Mouse (Mus musculus) heart, postnatal 10 days (tissue): ENCODE data around the gene Pdzd7. TPM values are rescaled to one million over a fixed set of nuclear protein-coding genes. Genes with fewer than 3 reads are reported as not detected.
A peak's percentile ranks its signal among the peaks of the same experiment; 100 is the strongest.

Source experiments
- DNase-seq, 2 experiments: peaks; one replicate each; pipeline ENCODE4 v3.0.0; 2021
- intact Hi-C: fragments of 180-260 bp; cut with DNase I; formaldehyde crosslinking; loops from one replicate; pipeline ENCODE4 v1.15.1; 2025
- total RNA-seq, 2 experiments: library from RNA; stranded (reverse); gene quantifications; 2 replicates each; pipeline ENCODE4 v1.2.3; 2021

Pdzd7 gene
- total RNA-seq, 2 experiments from 2014 or later = 0.22 TPM; not detected in 1

DNA sequence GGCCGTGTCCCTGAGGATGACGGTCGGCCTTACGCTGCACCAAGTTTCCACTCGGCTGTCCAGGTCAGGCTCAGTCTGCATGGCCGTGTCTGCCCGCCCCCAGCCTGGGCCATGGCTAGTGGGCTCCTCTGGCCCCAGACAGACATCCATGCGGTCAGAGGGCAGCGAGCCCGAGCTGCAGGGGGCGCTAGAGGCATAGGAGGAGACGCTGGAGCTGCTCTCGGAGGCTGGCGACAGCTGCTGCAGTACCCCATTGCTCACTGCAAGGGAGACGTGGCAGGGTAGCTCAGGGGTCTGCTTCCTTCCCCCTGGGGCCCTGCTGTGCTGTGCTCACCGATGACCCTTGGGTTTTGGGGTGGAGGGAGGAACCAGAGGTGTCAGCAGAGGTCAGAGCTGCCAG lies 8.7 kb downstream of the Pdzd7 start:
- DNase-seq = peak in 1 of 2 experiments; percentile 61
- intact Hi-C loops = no loop called here

DNA sequence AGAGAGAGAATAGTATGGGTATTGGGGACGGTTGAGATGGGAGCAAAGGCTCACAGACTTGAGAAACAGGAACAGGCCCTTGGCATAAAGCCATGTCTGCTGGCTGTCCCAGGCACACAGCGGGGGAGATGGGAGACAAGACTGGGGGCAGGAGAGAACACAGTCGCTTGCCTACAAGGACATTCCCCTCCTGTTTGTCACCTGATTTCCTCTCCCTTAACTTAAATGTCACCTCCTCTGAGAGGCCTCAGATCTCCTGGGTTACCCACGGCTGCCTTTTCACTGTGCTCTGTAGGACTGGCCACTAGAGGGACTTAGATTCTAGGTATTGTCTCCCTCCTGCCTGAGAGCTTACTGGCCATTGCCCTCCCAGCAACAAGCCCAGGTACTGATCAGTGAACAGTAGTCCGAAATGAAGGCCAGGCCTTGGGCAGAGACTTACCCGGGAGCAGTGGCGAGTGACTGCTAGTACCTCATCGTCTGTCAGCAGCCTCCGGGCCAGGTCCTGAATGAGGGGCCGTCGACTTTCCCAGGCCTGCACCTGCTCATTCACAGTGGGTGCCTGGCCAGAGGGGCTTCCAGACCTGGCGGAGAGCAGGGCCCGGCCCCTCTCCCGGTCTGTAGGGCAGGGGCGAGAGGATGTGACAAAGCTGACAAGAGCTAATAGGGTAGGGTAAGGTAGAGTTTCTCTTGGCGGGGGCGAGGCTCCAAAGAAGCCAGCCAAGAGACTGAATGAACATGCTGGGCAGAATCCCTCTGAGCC lies 12.8 kb downstream of the Pdzd7 start:
- DNase-seq = peak; percentile 50 to 53
- intact Hi-C loops = no loop called here

DNA sequence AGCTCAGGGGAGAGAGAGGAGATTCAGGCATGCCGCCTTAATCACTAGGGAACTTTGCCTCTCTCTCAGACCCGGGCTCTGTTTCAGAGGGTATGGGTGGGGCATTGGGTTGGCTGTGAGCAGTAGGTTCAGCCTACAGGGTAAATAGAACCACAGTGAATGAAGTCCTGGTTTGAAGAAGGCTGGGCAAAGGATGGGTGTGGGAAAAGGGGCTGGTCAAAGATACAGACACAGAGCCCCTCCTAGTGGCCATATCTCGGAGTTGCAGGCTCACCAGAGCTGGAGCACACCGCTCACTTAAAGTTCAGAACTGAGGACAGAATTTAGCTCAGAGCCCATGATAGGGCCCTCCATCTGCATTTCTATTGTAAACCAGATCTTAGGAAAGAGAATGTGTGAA lies 13.7 kb downstream of the Pdzd7 start:
- DNase-seq = peak; percentile 87 to 89
- intact Hi-C loops = loop anchor here (1.0 kb wide), 1 partner anchor 19 kb away; no protein-coding TSS in a partner anchor

DNA sequence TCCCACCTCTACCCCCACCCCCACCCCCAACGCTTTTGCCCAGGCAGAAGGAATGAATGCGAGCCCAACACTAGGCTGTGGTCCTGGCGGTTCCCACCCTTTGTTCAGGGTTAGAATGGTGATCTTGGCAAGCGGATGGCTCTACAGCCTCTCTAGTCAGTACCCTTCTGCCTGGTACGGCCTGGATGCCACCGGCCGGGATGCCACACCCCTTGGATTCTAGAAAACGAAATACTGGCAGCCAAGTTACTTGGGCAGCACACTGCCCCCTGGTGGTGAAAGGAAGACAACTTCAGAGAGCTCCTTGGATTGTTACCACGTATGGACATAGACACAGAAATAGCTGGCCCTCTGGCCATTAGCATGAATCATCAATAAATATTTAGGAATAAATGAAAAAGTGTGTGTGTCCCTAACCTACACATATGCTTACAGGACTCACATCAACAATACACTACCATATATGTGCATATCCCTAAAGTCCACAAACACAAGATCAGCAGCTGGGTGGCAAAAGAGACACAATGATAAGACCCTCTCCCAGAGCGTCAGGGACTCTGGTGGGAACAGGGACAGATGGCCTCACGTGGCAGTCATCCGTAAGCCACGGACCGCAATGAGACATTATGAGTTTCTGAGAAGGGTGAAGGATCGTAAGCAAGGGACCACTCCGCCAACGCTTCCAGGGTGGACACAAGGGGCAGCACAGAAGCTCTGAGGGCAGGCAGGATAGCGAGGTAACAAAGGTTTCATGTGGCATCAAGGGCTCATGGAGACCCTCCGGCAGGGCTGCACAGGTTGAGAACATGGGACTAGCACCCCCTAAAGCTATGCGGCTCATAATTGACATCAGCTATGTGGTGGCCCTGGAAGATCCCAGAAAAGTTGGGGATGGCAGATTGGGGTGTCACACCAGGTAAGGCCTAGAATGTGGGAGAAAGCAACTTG lies 14.5 kb downstream of the Pdzd7 start:
- intact Hi-C loops = loop anchor here (1.0 kb wide), 1 partner anchor 19 kb away; no protein-coding TSS in a partner anchor
- DNase-seq = peak; percentile 89

DNA sequence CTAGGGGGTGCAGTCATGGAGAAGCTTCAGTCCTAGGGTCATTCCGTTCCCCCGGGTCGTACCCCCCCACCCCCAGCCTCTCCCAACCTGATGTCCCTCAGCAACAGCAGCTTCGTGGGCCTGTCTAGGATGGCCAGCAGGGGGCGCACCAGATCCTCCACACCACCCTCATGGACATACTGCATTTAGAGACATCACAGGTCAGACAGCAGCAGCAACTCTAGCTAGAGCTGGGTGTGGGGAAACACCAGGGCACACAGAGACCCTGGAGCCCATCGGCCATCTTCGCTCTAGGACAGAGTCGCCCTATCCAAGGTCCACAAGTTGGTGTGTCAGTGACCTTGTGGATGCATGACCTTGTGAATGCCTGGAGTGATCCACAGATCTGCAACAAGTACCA lies 15.4 kb downstream of the Pdzd7 start:
- intact Hi-C loops = no loop called here
- DNase-seq = peak; percentile 69 to 85

DNA sequence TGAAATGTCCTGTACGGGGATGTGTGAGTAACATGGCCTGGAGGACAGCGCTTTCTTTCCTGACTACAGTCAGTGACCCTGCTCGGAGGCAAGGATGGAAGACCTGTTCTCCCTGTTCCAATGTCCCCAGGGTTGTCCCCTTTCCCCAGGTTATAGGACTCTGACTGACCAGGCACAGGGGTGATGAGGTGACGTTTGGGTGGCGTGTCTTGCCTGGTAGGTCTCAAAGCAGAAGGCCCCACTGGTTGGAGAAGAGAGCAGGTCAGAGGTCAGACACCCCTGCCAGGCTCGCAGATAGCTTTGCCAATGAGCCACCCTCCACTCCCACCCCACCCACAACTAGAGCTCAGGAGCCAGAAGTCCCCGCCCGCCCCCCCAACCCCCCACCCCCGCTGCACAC lies 15.9 kb downstream of the Pdzd7 start:
- intact Hi-C loops = no loop called here
- DNase-seq = no peak

DNA sequence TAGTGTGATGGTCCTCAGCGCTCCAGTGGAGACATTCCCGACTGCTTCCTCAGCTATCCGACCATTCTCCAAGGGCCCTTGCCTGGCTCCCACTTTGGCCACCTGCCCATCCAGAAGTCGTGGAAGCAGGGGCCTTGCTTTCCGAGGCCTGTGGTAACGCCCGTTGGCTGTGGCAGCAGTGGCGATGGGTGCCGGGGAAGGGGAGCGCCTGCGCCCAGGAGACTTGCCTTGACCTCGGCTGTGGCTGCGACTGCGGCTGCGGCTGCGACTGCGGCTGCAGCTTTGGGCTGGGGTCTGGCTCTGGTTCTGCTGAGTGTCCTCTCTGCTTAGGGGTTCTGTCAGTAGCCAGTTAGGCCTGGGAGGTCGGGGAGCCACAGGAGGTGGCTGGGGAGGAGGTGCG lies 16.8 kb downstream of the Pdzd7 start:
- no peak for DNase-seq

DNA sequence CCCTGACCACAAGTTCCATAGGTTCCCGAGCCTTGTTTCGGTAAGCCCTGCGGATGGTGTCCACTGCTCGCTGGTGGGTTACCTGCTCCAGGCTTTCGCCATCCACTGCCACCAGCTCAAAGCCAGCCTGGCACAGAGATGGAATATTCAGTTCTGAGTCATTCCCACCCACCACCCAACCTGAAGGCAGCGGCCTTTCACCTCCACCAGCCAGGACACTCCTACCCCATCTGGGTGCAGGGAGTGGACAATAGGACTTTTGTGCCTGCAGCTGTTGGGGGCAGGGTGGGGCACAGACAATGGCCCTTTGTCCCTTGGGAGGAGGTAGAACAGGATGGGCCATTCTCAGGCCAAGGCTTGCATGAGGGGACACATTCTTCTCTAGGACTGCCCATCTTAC lies 17.7 kb downstream of the Pdzd7 start:
- intact Hi-C loops = no loop called here
- DNase-seq = no peak

More for the DNA sequence above, 16.8 kb downstream of the Pdzd7 start:
- intact Hi-C loops = no loop called here

DNA sequence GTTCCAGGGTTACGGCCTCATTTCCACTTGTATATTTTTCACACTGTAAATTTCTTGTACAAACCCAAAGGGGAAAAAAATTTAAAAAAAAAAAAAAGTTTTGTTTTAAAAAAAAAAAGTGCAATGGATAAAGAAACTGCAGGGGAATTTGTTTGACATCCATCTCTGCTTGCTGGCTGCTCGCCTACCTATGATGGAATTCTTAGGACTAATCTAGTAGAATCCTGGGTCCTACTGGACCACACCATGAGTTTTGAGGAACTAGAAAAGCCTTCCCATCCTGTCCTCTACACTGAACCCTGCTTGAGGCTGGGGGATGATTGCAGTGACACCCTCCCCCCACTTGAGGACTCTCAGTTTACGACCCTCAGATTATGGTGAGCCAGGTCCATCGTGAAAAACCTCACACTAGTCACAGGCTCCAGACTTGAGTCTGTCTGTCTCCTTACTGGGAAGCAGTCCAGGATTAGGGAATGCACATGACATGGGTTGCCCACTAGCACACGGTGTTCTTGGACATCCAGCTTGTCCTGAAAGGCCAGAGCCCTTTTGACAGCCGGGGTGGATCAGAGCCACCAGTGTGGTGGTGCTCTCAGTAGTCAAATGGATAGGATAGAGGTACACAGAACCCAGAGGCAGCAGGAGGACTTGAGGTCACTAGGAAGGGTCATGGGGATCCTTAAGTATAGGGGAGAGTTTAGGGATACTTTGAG lies 18.4 kb downstream of the Pdzd7 start:
- intact Hi-C loops = no loop called here
- DNase-seq = peak; percentile 47 to 60

DNA sequence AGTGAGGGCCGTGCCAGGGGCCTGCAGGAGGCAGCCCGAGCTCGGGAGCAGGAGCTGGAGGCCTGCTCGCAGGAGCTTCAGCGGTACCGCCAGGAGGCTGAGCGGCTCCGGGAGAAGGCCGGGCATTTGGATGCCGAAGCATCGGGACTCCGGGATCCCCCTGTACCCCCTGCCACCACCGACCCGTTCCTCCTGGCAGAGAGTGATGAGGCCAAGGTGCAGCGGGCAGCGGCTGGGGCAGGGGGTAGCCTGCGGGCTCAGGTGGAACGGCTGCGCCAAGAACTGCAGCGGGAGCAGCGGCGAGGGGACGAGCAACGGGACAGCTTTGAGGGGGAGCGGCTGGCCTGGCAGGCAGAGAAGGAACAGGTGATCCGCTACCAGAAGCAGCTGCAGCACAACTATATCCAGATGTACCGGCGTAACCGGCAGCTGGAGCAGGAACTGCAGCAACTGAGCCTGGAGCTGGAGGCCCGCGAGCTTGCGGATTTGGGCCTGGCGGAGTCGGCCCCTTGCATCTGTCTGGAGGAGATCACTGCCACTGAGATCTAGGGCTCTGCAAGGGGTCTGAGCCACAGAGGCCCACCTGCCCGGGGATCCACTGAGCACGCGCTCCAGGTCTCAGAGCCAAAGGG lies 19.5 kb downstream of the Pdzd7 start:
- intact Hi-C loops = no loop called here
- no peak for DNase-seq

DNA sequence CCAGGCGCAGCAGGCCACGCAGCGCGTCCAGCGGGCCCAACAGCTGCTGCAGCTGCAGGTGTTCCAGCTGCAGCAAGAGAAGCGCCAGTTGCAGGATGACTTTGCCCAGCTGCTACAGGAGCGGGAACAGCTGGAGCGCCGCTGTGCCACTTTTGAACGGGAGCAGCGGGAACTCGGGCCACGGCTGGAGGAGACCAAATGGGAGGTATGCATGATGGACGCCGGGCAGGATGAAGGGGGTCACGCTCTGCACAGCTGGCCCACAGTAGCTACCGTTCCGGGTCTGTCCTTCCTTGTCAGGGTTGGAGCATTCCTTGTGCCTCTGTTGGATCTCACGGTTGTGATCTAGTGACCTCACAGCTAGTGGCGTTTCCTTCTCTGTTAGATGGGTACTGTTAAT lies 20.7 kb downstream of the Pdzd7 start:
- DNase-seq = no peak
- intact Hi-C loops = no loop called here

DNA sequence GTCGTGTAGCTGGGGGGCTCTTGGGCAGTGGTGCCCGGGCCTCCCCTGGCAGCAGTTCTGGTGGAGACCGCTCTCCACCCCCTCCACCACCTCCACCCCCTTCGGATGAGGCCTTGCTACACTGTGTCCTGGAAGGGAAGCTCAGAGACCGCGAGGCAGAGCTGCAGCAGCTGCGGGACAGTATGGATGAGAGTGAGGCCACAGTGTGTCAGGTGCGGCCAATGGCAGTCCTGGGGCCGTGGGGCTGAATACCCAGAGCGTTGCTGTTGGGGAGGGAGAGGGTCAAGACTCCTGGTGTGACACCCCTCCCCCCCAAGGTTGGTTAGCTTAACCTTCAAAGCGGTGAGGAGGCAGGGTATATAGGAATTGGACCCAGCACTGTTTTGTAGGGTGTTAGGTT lies 21.5 kb downstream of the Pdzd7 start:
- intact Hi-C loops = no loop called here
- DNase-seq = no peak

DNA sequence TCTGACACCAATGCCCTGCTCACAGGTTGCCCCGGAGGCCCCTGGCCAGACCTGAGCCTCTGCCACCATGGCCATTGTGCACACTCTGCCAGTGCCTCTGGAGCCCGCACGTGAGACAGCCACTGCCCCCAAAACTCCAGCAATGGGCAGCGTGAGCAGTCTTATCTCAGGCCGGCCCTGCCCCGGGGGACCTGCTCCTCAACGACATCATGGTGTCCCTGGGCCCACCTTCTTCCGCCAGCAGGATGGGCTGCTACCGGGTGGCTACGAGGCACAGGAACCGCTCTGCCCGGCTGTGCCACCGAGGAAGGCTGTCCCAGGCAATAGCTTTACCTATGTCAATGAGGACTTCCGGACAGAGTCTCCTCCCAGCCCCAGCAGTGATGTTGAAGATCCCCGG lies 24.2 kb downstream of the Pdzd7 start:
- no peak for DNase-seq
- intact Hi-C loops = no loop called here

DNA sequence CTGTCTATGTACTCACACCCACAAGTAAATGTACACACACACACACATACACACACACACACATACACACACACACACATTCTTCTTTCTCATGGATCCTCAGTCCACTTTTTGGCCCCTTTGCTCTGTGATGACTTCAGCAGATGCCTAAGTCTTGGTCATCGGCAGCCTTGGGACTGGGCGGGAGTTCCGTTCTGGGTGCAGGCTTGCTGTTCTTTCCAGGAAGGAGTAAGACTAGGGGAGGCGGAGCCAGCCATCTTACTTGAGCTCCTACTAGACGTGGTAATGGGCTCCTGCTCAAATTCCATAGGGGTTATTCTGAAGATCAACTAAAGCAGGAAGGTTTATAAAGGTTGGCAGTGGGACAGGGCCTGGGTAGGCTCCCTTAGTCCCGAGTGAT lies 25.2 kb downstream of the Pdzd7 start:
- DNase-seq = peak; percentile 82 to 83
- intact Hi-C loops = no loop called here

DNA sequence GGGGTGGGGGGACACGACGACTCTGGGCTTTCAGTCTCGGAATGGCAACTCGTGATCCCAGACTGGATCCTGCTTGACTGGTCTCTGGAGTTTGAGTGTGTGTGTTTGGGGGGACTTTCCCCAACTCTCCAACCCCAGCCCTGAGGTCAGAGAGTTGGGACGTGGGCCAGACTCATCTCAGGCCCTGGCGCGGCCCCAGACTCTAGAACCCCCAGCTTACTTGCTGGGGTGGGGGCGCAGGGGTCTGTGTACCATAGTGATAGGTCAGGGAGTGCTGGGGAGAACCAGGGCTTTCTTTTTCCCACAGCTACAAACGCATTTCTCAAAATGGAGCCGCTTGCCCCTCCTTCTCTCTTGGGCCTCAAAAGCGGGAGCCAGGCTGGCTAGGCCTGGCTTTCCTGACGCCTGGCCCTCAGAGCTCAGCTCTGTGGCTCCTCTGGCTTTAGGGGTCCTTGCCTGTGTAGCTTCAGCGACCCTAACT lies 27.1 kb downstream of the Pdzd7 start:
- intact Hi-C loops = no loop called here
- peak; percentile 60 to 71 for DNase-seq

DNA sequence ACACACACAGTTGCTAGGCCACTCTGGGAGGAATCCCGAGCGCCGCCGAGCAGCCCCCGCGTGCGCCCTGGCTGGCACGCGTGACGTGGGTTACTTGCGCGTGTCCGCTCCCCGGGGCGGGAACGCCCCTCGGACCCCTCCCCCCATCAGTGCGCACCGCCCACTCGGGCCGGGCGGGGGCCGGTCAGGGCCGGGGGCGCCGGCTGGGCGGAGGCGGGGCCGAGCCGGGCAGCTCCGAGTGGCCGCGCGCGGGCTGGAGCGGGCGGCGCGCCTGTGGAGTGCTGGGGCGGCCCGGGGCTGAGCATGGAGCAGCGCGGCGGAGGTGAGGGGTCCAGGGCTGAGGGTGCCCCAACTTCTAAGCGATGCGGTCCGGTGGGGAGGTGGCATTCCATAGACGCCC lies 27.6 kb downstream of the Pdzd7 start:
- peak; percentile 93 to 94 for DNase-seq
- intact Hi-C loops = no loop called here

DNA sequence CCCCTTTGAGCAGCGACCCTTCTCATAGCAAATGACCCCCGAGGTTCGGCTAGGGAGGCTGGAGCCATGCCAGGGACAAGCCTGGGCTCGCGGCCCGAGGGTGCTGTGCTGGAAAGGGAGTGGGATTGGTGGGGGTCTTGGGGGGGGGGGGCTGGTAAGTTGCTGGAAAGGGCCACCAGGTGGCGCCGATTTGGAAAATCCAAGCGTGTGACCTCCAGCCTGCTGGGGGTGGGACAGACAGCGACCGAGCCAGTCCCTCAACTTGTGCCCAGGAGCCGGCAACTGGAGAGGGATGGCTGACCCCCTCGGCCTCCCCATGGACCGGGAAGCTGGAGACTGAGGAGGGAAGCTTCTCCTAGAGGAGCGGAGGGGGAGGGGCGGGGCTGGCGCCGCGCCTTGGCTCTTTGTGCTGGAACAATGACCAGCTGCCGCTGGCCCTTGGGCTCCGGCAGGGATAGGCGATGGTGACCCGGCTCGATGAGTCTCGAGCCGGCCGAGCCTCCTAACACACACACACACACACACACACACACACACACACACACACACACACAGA lies 28.2 kb downstream of the Pdzd7 start:
- peak; percentile 92 for DNase-seq
- intact Hi-C loops = no loop called here

DNA sequence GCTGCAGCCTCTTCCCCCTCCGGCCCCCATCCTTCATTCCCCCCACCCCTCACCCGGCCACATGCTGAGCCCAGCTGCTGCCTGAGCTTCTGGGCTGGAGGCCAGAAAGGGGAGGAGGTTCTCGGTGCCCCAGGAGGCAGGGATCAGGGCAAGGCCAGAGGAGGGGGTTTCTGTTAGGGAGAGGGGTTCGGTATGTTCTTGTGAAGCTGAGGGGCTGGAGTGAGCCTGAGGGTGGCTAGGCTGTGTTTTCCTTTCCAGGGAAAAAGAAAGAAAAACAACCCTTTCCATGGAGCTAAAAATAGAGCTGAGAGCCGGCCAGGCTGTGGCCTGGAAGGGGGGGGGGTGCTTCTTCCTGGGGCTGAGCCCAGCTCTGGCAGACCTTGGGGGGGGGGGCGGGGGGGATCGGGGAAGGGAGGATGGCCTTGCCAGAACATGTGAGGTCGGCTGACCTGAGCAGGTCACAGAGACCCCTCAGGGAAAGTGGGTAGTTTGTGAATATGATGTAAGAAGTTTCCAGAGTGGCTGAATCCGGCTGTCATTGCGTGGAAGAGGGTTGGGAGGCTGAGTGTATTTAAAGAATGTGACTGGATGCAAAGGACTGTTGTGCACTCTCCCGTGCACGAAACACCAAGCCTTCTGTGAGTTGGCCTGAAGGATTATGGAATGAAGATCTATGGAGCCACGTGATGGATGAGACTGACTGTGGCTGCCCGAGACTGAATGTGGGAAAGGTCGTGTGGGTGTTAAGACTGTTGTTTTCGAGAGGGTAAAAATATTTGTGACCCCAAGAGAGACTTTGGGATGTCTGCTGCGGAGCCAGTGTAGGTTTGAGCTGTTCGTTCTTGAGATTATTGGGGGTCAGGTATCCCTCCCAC lies 28.9 kb downstream of the Pdzd7 start:
- intact Hi-C loops = no loop called here
- peak; percentile 92 for DNase-seq
